Mouse (Mus musculus) intestine, embryonic 15.5 days (tissue): ENCODE measurements at regions not wholly inside any gene's neighbourhood (a gene's known extent, or its start where the extent isn't known, plus 50 kb on each side); places are given as distances from the start of the nearest gene placed in this dataset.

ENCODE experiments used
- ATAC-seq: fragments of 200-750 bp; cut with Nextera tagmentation; 2 replicates; pipeline ENCODE4 v1.8.0; 2017; ENCODE audit warnings: moderate TSS enrichment, moderate library complexity
- H3K27ac ChIP-seq: fragments of 300-500 bp; sonication (generic); 2 replicates; pipeline ENCODE4 v1.5.1; 2015; ENCODE audit warnings: mild to moderate bottlenecking, inconsistent platforms
- H3K27me3 ChIP-seq: fragments of 300-500 bp; sonication (generic); replicated peaks from 2 replicates; pipeline ENCODE4 v1.6.1; 2015; ENCODE audit warnings: inconsistent platforms
- H3K36me3 ChIP-seq: fragments of 300-500 bp; sonication (generic); 2 replicates; pipeline ENCODE4 v1.6.1; 2015; ENCODE audit warnings: inconsistent platforms
- H3K4me1 ChIP-seq: fragments of 300-500 bp; sonication (generic); replicated peaks from 2 replicates; pipeline ENCODE4 v1.6.1; 2015; ENCODE audit warnings: inconsistent platforms
- H3K4me2 ChIP-seq: fragments of 300-500 bp; sonication (generic); replicated peaks from 2 replicates; pipeline ENCODE4 v1.6.1; 2015; ENCODE audit warnings: mild to moderate bottlenecking, inconsistent platforms
- H3K4me3 ChIP-seq: fragments of 300-500 bp; sonication (generic); replicated peaks from 2 replicates; pipeline ENCODE4 v1.5.1; 2015; ENCODE audit warnings: inconsistent platforms
- H3K9ac ChIP-seq: fragments of 300-500 bp; sonication (generic); 2 replicates; pipeline ENCODE4 v1.6.1; 2015; ENCODE audit warnings: inconsistent platforms
- H3K9me3 ChIP-seq: fragments of 300-500 bp; sonication (generic); 2 replicates; pipeline ENCODE4 v1.6.1; 2016; ENCODE audit warnings: inconsistent platforms
- WGBS: fragments of 180-500 bp; shearing (Covaris S2); methylation state at CpG from one replicate; pipeline ENCODE4 v1.1.7; 2015; 5-methylcytosine and 5-hydroxymethylcytosine counted together

- H3K4me1 ChIP-seq = peaks cover 8% of the 10 kb centered on the region; the same call in 1 of the 2 replicates
- no peak overlapping the region for H3K27ac ChIP-seq
- WGBS = 73% methylated on average over 2 of the region's 2 CpGs
- H3K9ac ChIP-seq = no peak overlapping the region
- H3K9me3 ChIP-seq = no peaks in the 10 kb centered on the region
- no peaks in the 10 kb centered on the region for H3K36me3 ChIP-seq
- H3K4me2 ChIP-seq = no peak overlapping the region
- no peak overlapping the region for H3K4me3 ChIP-seq
- ATAC-seq = no peak
- no peaks in the 10 kb centered on the region for H3K27me3 ChIP-seq
These were observed 65.9 kb upstream of the Ipo5 start for GRCm38 (mm10) chr14:120845172-120845571.

- no peak overlapping the region for H3K9ac ChIP-seq
- H3K9me3 ChIP-seq = no peaks in the 10 kb centered on the region
- H3K4me2 ChIP-seq = no peak overlapping the region
- H3K27me3 ChIP-seq = no peaks in the 10 kb centered on the region
- peak; percentile 77 for ATAC-seq
- peaks cover 8% of the 10 kb centered on the region; the same call in 1 of the 2 replicates for H3K4me1 ChIP-seq
- WGBS = 48% methylated on average over 10 of the region's 10 CpGs
- H3K36me3 ChIP-seq = no peaks in the 10 kb centered on the region
- H3K4me3 ChIP-seq = no peak overlapping the region
- no peak overlapping the region for H3K27ac ChIP-seq
These were observed 64.8 kb upstream of the Ipo5 start for GRCm38 (mm10) chr14:120846073-120846850.

- Histone ChIP-seq H3K27me3 (no peaks in the 10 kb centered on the region), H3K36me3 (no peaks in the 10 kb centered on the region), H3K9me3 (no peaks in the 10 kb centered on the region), H3K9ac (no peak overlapping the region), H3K4me3 (no peak overlapping the region), H3K27ac (no peak overlapping the region), H3K4me1 (peaks cover 8% of the 10 kb centered on the region; the same call in 1 of the 2 replicates), H3K4me2 (no peak overlapping the region)
- 45% methylated on average over 5 of the region's 5 CpGs for WGBS
- ATAC-seq = 0 out of 2 replicates have a peak, but pooled peaks have one; percentile 24
These were observed 64.0 kb upstream of the Ipo5 start for GRCm38 (mm10) chr14:120847006-120847405.

- Histone ChIP-seq H3K4me2 (no peak overlapping the region), H3K27ac (no peak overlapping the region), H3K36me3 (no peaks in the 10 kb centered on the region), H3K4me3 (no peak overlapping the region), H3K9me3 (no peaks in the 10 kb centered on the region), H3K27me3 (no peaks in the 10 kb centered on the region), H3K9ac (no peak overlapping the region), H3K4me1 (peaks cover 8% of the 10 kb centered on the region; the same call in 1 of the 2 replicates)
- 50% methylated on average over 11 of the region's 11 CpGs for WGBS
- no peak; the same call in 1 of the 2 replicates for ATAC-seq
These were observed 62.7 kb upstream of the Ipo5 start for GRCm38 (mm10) chr14:120848083-120848951.

- no peak for ATAC-seq
- H3K4me3 ChIP-seq = no peak overlapping the region
- H3K9ac ChIP-seq = no peak overlapping the region
- peaks cover 8% of the 10 kb centered on the region; the same call in 1 of the 2 replicates for H3K4me1 ChIP-seq
- no peaks in the 10 kb centered on the region for H3K36me3 ChIP-seq
- no peak overlapping the region for H3K4me2 ChIP-seq
- no peak overlapping the region for H3K27ac ChIP-seq
- no peaks in the 10 kb centered on the region for H3K27me3 ChIP-seq
- H3K9me3 ChIP-seq = no peaks in the 10 kb centered on the region
- 79% methylated on average over 10 of the region's 10 CpGs for WGBS
These were observed 61.9 kb upstream of the Ipo5 start for GRCm38 (mm10) chr14:120849159-120849558.

- H3K9ac ChIP-seq = no peak overlapping the region
- no peak overlapping the region for H3K4me2 ChIP-seq
- H3K36me3 ChIP-seq = no peaks in the 10 kb centered on the region
- no peak overlapping the region for H3K27ac ChIP-seq
- no peak for ATAC-seq
- no peaks in the 10 kb centered on the region for H3K9me3 ChIP-seq
- no peak overlapping the region for H3K4me3 ChIP-seq
- H3K4me1 ChIP-seq = no peaks in the 10 kb centered on the region
- 84% methylated on average over 5 of the region's 5 CpGs for WGBS
- H3K27me3 ChIP-seq = no peaks in the 10 kb centered on the region
These were observed 57.4 kb upstream of the Ipo5 start for GRCm38 (mm10) chr14:120853643-120854042.

- WGBS = 70% methylated on average over 7 of the region's 7 CpGs
- ATAC-seq = no peak
- Histone ChIP-seq H3K4me2 (no peak overlapping the region), H3K4me1 (no peaks in the 10 kb centered on the region), H3K36me3 (no peaks in the 10 kb centered on the region), H3K9me3 (no peaks in the 10 kb centered on the region), H3K4me3 (no peak overlapping the region), H3K27me3 (no peaks in the 10 kb centered on the region), H3K27ac (no peak overlapping the region), H3K9ac (no peak overlapping the region)
These were observed 56.5 kb upstream of the Ipo5 start for GRCm38 (mm10) chr14:120854559-120854958.

- Histone ChIP-seq H3K36me3 (no peaks in the 10 kb centered on the region), H3K27me3 (no peaks in the 10 kb centered on the region), H3K9me3 (no peaks in the 10 kb centered on the region), H3K9ac (no peak overlapping the region), H3K4me2 (no peak overlapping the region), H3K4me3 (no peak overlapping the region), H3K4me1 (no peaks in the 10 kb centered on the region), H3K27ac (no peak overlapping the region)
- ATAC-seq = no peak
- 94% methylated on average over 13 of the region's 13 CpGs for WGBS
These were observed 55.8 kb upstream of the Ipo5 start for GRCm38 (mm10) chr14:120855181-120855580.
